Comparison of ENCODE assay signal across 14 mouse cellular contexts in genomic region chr1:91742914-91743313, GRCm38 (mm10). TPM values are rescaled to one million over a fixed set of nuclear protein-coding genes. Genes with fewer than 3 reads are reported as not detected.
DNase-seq lines count a peak whose midpoint lies in the region; ATAC-seq and TF ChIP-seq lines count a peak whose summit lies in the region.
"Had no signal": no experiment of that assay in that cellular context is flagged by ENCODE, and none has a peak within 500 bp of the region (broad histone marks: within the 10 kb centered on the region; RNA-seq: fewer than 3 reads in every experiment).

No protein-coding gene starts in this region.

- no peak overlapping the region for H3K4me2 ChIP-seq in limb, embryonic 14.5 days (replicated peaks; ENCODE audit: low read depth, low read length, severe bottlenecking)
- no peak overlapping the region for H3K4me2 ChIP-seq in forebrain, embryonic 13.5 days
- H3K4me2 ChIP-seq: embryonic facial prominence, embryonic 12.5 days; hindbrain, embryonic 13.5 days; lung, embryonic 15.5 days had no signal

- DNase-seq in heart, postnatal 10 days, result peak; percentile 35 to 40
- DNase-seq in heart, postnatal 25 days (ENCODE audit: low spot score), result no peak
- DNase-seq in ovary, postnatal 14 days (ENCODE audit: low spot score), result peak; percentile 25
- DNase-seq in ovary, adult 18-20 months (ENCODE audit: low spot score), result no peak
- DNase-seq in R1 (ENCODE audit: low read depth, low spot score), result peak; percentile 24
- DNase-seq in limb, embryonic 14.5 days (ENCODE audit: low spot score), result peak; percentile 65
- DNase-seq in frontal cortex, postnatal 36 days (ENCODE audit: low spot score in 2 of 2), result no peak
- DNase-seq: cerebellum, adult 11 months had no signal

- no peaks in the 10 kb centered on the region for H3K9me3 ChIP-seq in limb, embryonic 14.5 days (ENCODE audit: control insufficient read depth, low read length)
- H3K9me3 ChIP-seq in forebrain, embryonic 13.5 days (replicated peaks), result no peaks in the 10 kb centered on the region
- H3K9me3 ChIP-seq: embryonic facial prominence, embryonic 12.5 days; hindbrain, embryonic 13.5 days; lung, embryonic 15.5 days had no signal

- intact Hi-C loops in heart, postnatal 10 days (cut with DNase I), result no loop called here
- intact Hi-C loops in heart, postnatal 25 days (cut with DNase I), result no loop called here

- WGBS in limb, embryonic 14.5 days, result 44% methylated on average over 3 of the region's 3 CpGs
- 73% methylated on average over 3 of the region's 3 CpGs for WGBS in forebrain, embryonic 13.5 days

- TF ChIP-seq POLR2A in limb, embryonic 14.5 days (IDR thresholded peaks at IDR 0.05; ENCODE audit: borderline replicate concordance, extremely low read depth, insufficient read depth, insufficient read length), result no peak

- no peak overlapping the region for H3K27ac ChIP-seq in limb, embryonic 14.5 days (replicated peaks; ENCODE audit: low read depth, low read length)
- H3K27ac ChIP-seq in forebrain, embryonic 13.5 days, result no peak overlapping the region
- H3K27ac ChIP-seq: embryonic facial prominence, embryonic 12.5 days; hindbrain, embryonic 13.5 days; lung, embryonic 15.5 days had no signal

- no peaks in the 10 kb centered on the region for H3K27me3 ChIP-seq in limb, embryonic 14.5 days (ENCODE audit: control insufficient read depth, insufficient read depth, low read length)
- H3K27me3 ChIP-seq in forebrain, embryonic 13.5 days, result 0 out of 2 replicates have a peak, but pooled peaks cover 4% of the 10 kb centered on the region
- H3K27me3 ChIP-seq: embryonic facial prominence, embryonic 12.5 days; lung, embryonic 15.5 days had no signal

- no peak for ATAC-seq in limb, embryonic 14.5 days (ENCODE audit: low FRiP score, low read depth)
- ATAC-seq in forebrain, embryonic 13.5 days, result no peak
- ATAC-seq: forebrain, embryonic 16.5 days had no signal

- no peak overlapping the region for H3K9ac ChIP-seq in limb, embryonic 14.5 days (ENCODE audit: low read depth, low read length, severe bottlenecking)
- H3K9ac ChIP-seq in forebrain, embryonic 13.5 days, result no peak overlapping the region
- H3K9ac ChIP-seq: embryonic facial prominence, embryonic 12.5 days; hindbrain, embryonic 13.5 days; lung, embryonic 15.5 days had no signal

- 0 out of 2 replicates have a peak, but pooled peaks cover 2% of the 10 kb centered on the region for H3K4me1 ChIP-seq in limb, embryonic 14.5 days (ENCODE audit: control insufficient read depth, insufficient read depth, low read length)
- peaks cover 5% of the 10 kb centered on the region for H3K4me1 ChIP-seq in forebrain, embryonic 13.5 days

- no peaks in the 10 kb centered on the region for H3K36me3 ChIP-seq in limb, embryonic 14.5 days (ENCODE audit: control insufficient read depth, insufficient read depth, low read length)
- no peaks in the 10 kb centered on the region for H3K36me3 ChIP-seq in forebrain, embryonic 13.5 days (ENCODE audit: poor library complexity, severe bottlenecking)
- H3K36me3 ChIP-seq: embryonic facial prominence, embryonic 12.5 days; hindbrain, embryonic 13.5 days; lung, embryonic 15.5 days had no signal

- H3K4me3 ChIP-seq in limb, embryonic 14.5 days (replicated peaks; ENCODE audit: low read length), result no peak overlapping the region
- no peak overlapping the region for H3K4me3 ChIP-seq in forebrain, embryonic 13.5 days
- H3K4me3 ChIP-seq: embryonic facial prominence, embryonic 12.5 days; hindbrain, embryonic 13.5 days; lung, embryonic 15.5 days had no signal

RNA-seq across cellular contexts. Expression of gene Twist2, which starts 58.3 kb away (rescaled TPM):
- total RNA-seq in heart, postnatal 10 days (2021), result 1 to 10 TPM; 3.7 to 5.5 TPM
- 1 to 10 TPM; 1.2 to 1.9 TPM for total RNA-seq in heart, postnatal 25 days (2021)
- 240 and 337 TPM in 2 replicates for polyA plus RNA-seq in limb, embryonic 14.5 days (2012; rRNA removed)
- polyA plus RNA-seq in limb, embryonic 14.5 days (2014; fragmentation: Nextera tagmentation; extraction: Ambion mirVana), result 80.8 and 81.8 TPM in 2 replicates
- 0.31 and 0.39 TPM in 2 replicates for polyA plus RNA-seq in forebrain, embryonic 13.5 days (2015; fragmentation: Nextera tagmentation; extraction: Ambion mirVana)
- total RNA-seq: neutrophil, adult 5-6 weeks had no signal

Comparison
In these comparisons a context has a peak if more than half of its experiments do, and no peak if none do; other contexts are left out.
1. DNase-seq: peak in heart, postnatal 10 days (2 of 2), ovary, postnatal 14 days (single experiment), R1 (single experiment) and limb, embryonic 14.5 days (single experiment); none in heart, postnatal 25 days (single experiment), ovary, adult 18-20 months (single experiment) and frontal cortex, postnatal 36 days (0 of 2).